Mouse (Mus musculus): ENCODE measurements around the gene Sycp2. TPM values are rescaled to one million over a fixed set of nuclear protein-coding genes. Genes with fewer than 3 reads are reported as not detected.

Sycp2 gene
- polyA plus RNA-seq, 1 experiment, result not detected

DNA sequence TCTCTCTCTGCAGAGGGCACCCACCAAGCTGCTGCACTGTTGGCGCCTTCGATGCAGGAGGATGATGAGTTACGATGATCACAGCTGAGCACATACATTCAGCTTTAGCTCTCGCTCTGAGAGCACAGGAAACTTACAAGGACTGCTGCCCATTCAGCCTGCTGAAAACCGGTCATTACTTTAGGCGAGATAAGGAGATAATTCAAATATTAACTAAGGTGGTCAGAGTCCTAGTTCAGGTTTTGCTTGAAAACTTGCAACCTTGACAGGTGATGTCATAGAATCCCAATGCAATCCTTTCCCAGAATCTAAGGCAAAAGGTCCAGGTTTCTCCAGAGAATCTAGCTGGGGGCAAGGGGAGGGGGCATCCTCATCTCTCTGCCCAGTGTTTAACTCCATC lies 21.9 kb upstream of the Sycp2 start:
- Histone ChIP-seq H3K79me2 (ENCODE audit: control insufficient read depth, insufficient read depth) (no peaks in the 10 kb centered on the region), H3K27me3 (ENCODE audit: control insufficient read depth, insufficient read depth, insufficient read length) (no peaks in the 10 kb centered on the region), H3K4me2 (ENCODE audit: low read depth) (no peak overlapping the region), H3ac (ENCODE audit: control insufficient read depth, insufficient read length) (no peak overlapping the region), H3K4me3 (no peak overlapping the region), H3K36me3 (ENCODE audit: control insufficient read depth, insufficient read depth) (no peaks in the 10 kb centered on the region)
- TF ChIP-seq USF1 (IDR thresholded peaks at IDR 0.05; ENCODE audit: low read depth), result no peak
- TF ChIP-seq SRF (IDR thresholded peaks at IDR 0.05; ENCODE audit: control insufficient read depth, insufficient read length, low read depth), result no peak
- no peak for TF ChIP-seq CEBPB (IDR thresholded peaks at IDR 0.05; ENCODE audit: insufficient read depth, poor library complexity, severe bottlenecking)
- TF ChIP-seq MYOG (IDR thresholded peaks at IDR 0.05; ENCODE audit: control insufficient read depth in 1 of 3, insufficient read depth in 1 of 3, insufficient read length in 2 of 3, low read depth in 2 of 3), result no peak
- no peak for TF ChIP-seq TCF12 (IDR thresholded peaks at IDR 0.05; ENCODE audit: insufficient read depth, poor library complexity, severe bottlenecking)
- TF ChIP-seq TCF3 (IDR thresholded peaks at IDR 0.05; ENCODE audit: insufficient read length, low read depth), result no peak
- no peak for TF ChIP-seq E2F4 (IDR thresholded peaks at IDR 0.05; ENCODE audit: insufficient read depth)
- no peak for TF ChIP-seq POLR2A (IDR thresholded peaks at IDR 0.05; ENCODE audit: insufficient read length, low read depth)

DNA sequence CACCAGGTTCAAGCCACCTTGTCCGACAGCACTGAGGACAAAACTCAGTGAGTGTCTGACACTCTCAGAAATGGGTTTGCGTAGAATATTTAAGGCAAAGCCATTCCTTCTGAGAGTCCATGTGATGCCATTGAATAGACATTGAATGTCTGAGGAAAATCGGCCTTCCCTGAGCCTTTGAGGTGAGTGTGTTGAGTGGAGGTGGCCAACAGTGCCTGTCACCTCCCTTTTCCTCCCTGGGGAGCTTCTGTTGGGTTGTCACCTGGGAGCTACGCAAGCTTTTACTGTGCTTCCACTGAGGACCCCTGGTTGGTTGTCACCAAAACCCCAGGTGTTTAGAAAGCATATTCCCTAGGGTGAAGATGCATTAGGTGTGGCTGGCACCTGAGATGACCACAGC lies 21.2 kb upstream of the Sycp2 start:
- Histone ChIP-seq H3K36me3 (ENCODE audit: control insufficient read depth, insufficient read depth) (no peaks in the 10 kb centered on the region), H3K27me3 (ENCODE audit: control insufficient read depth, insufficient read depth, insufficient read length) (no peaks in the 10 kb centered on the region), H3ac (ENCODE audit: control insufficient read depth, insufficient read length) (no peak overlapping the region), H3K79me2 (ENCODE audit: control insufficient read depth, insufficient read depth) (no peaks in the 10 kb centered on the region), H3K4me2 (ENCODE audit: low read depth) (no peak overlapping the region), H3K4me3 (no peak overlapping the region)
- TF ChIP-seq POLR2A (IDR thresholded peaks at IDR 0.05; ENCODE audit: insufficient read length, low read depth) (no peak), E2F4 (IDR thresholded peaks at IDR 0.05; ENCODE audit: insufficient read depth) (no peak), REST (IDR thresholded peaks at IDR 0.05; ENCODE audit: insufficient read depth, insufficient read length) (no peak), MAX (IDR thresholded peaks at IDR 0.05; ENCODE audit: low read depth) (no peak), SRF (IDR thresholded peaks at IDR 0.05; ENCODE audit: control insufficient read depth, insufficient read length, low read depth) (no peak), USF1 (IDR thresholded peaks at IDR 0.05; ENCODE audit: low read depth) (no peak), MYOG (IDR thresholded peaks at IDR 0.05; ENCODE audit: control insufficient read depth in 1 of 3, insufficient read depth in 1 of 3, insufficient read length in 2 of 3, low read depth in 2 of 3) (no peak), CEBPB (IDR thresholded peaks at IDR 0.05; ENCODE audit: insufficient read depth, poor library complexity, severe bottlenecking) (no peak), TCF3 (IDR thresholded peaks at IDR 0.05; ENCODE audit: insufficient read length, low read depth) (no peak), POLR2AphosphoS2 (IDR thresholded peaks at IDR 0.05; ENCODE audit: insufficient read length, low read depth) (no peak), TCF12 (IDR thresholded peaks at IDR 0.05; ENCODE audit: insufficient read depth, poor library complexity, severe bottlenecking) (no peak), MYOD1 (IDR thresholded peaks at IDR 0.05; ENCODE audit: control insufficient read depth in 1 of 3, insufficient read length in 2 of 3, low read depth in 2 of 3) (no peak)

DNA sequence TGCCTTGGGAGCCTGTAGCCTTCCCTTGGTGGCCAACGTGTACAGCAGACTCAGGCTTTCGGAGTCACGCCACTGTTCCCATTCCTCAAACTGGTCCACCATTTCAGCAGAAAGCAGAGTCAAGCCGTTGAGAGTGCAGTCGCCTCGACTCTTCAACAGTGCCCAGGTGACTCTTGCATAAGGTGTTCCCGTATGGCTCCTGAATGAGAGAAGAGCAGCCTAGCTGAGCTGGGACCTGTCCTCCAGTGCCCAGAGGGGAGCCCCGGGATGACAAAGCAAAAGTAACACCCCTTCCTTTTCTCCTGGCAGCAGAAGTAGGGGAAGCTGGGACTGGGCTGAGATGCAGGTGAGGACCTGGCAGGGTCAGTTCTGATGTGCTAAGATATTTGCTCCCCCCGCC lies 20.7 kb upstream of the Sycp2 start:
- no peaks in the 10 kb centered on the region for H3K36me3 ChIP-seq (ENCODE audit: control insufficient read depth, insufficient read depth)
- H3K4me3 ChIP-seq, result no peak overlapping the region
- H3ac ChIP-seq (ENCODE audit: control insufficient read depth, insufficient read length), result no peak overlapping the region
- no peaks in the 10 kb centered on the region for H3K27me3 ChIP-seq (ENCODE audit: control insufficient read depth, insufficient read depth, insufficient read length)
- H3K4me2 ChIP-seq (ENCODE audit: low read depth), result no peak overlapping the region
- no peak for TF ChIP-seq MAX (IDR thresholded peaks at IDR 0.05; ENCODE audit: low read depth)
- H3K79me2 ChIP-seq (ENCODE audit: control insufficient read depth, insufficient read depth), result no peaks in the 10 kb centered on the region

DNA sequence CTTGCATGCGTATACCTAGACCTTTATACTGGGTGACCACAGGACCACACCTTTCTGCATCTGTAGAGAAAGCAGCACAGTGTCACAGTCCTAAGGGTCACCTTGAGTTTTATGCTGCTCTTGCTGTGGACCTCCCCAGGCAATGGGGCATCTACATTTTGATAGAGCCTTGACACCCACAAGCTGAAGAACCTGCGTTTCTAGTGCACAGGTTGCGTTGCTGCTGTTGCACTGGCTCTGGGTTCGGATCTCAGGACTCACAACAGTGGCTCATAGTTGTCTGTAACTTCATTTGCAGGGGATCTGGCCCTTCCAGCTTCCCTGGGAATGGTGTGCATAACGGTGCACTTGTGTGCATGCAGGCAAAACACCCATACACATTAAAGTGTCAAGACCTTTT lies 19.7 kb upstream of the Sycp2 start:
- Histone ChIP-seq H3K79me2 (ENCODE audit: control insufficient read depth, insufficient read depth) (no peaks in the 10 kb centered on the region), H3K4me3 (no peak overlapping the region), H3ac (ENCODE audit: control insufficient read depth, insufficient read length) (no peak overlapping the region), H3K36me3 (ENCODE audit: control insufficient read depth, insufficient read depth) (no peaks in the 10 kb centered on the region), H3K27me3 (ENCODE audit: control insufficient read depth, insufficient read depth, insufficient read length) (no peaks in the 10 kb centered on the region), H3K4me2 (ENCODE audit: low read depth) (no peak overlapping the region)
- TF ChIP-seq REST (IDR thresholded peaks at IDR 0.05; ENCODE audit: insufficient read depth, insufficient read length), result no peak
- TF ChIP-seq MYOG (IDR thresholded peaks at IDR 0.05; ENCODE audit: control insufficient read depth in 1 of 3, insufficient read depth in 1 of 3, insufficient read length in 2 of 3, low read depth in 2 of 3), result no peak
- TF ChIP-seq MAX (IDR thresholded peaks at IDR 0.05; ENCODE audit: low read depth), result no peak
- no peak for TF ChIP-seq TCF3 (IDR thresholded peaks at IDR 0.05; ENCODE audit: insufficient read length, low read depth)
- no peak for TF ChIP-seq POLR2AphosphoS2 (IDR thresholded peaks at IDR 0.05; ENCODE audit: insufficient read length, low read depth)
- TF ChIP-seq SRF (IDR thresholded peaks at IDR 0.05; ENCODE audit: control insufficient read depth, insufficient read length, low read depth), result no peak

DNA sequence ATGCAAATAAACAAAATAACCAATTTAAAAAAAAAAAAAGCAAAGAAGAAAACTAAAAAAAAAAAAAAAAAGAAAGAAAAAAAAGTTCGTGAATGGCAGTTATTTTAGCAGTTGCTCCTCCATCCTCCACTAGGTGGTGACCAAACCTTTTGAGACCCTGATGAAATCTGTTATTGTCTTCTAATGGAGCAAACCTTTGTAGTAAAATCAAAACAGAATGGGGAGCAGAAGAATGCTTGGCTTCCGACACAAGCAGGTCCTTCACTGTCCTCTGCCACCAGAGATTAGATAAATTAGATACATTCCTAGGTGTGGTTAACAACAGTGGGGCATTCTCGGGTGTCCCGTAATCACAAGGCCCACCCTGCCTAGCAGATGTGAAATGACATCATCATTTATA lies 18.7 kb upstream of the Sycp2 start:
- H3K4me3 ChIP-seq, result no peak overlapping the region
- H3K79me2 ChIP-seq (ENCODE audit: control insufficient read depth, insufficient read depth), result no peaks in the 10 kb centered on the region
- no peaks in the 10 kb centered on the region for H3K27me3 ChIP-seq (ENCODE audit: control insufficient read depth, insufficient read depth, insufficient read length)
- no peak overlapping the region for H3K4me2 ChIP-seq (ENCODE audit: low read depth)
- H3ac ChIP-seq (ENCODE audit: control insufficient read depth, insufficient read length), result no peak overlapping the region
- no peaks in the 10 kb centered on the region for H3K36me3 ChIP-seq (ENCODE audit: control insufficient read depth, insufficient read depth)
- TF ChIP-seq MAX (IDR thresholded peaks at IDR 0.05; ENCODE audit: low read depth) (no peak), SRF (IDR thresholded peaks at IDR 0.05; ENCODE audit: control insufficient read depth, insufficient read length, low read depth) (no peak), POLR2AphosphoS2 (IDR thresholded peaks at IDR 0.05; ENCODE audit: insufficient read length, low read depth) (no peak), TCF3 (IDR thresholded peaks at IDR 0.05; ENCODE audit: insufficient read length, low read depth) (no peak), USF1 (IDR thresholded peaks at IDR 0.05; ENCODE audit: low read depth) (no peak), E2F4 (IDR thresholded peaks at IDR 0.05; ENCODE audit: insufficient read depth) (no peak), MYOD1 (IDR thresholded peaks at IDR 0.05; ENCODE audit: control insufficient read depth in 1 of 3, insufficient read length in 2 of 3, low read depth in 2 of 3) (no peak), MYOG (IDR thresholded peaks at IDR 0.05; ENCODE audit: control insufficient read depth in 1 of 3, insufficient read depth in 1 of 3, insufficient read length in 2 of 3, low read depth in 2 of 3) (no peak)
